Mouse (Mus musculus): ENCODE results near the gene Ddn.

DNA sequence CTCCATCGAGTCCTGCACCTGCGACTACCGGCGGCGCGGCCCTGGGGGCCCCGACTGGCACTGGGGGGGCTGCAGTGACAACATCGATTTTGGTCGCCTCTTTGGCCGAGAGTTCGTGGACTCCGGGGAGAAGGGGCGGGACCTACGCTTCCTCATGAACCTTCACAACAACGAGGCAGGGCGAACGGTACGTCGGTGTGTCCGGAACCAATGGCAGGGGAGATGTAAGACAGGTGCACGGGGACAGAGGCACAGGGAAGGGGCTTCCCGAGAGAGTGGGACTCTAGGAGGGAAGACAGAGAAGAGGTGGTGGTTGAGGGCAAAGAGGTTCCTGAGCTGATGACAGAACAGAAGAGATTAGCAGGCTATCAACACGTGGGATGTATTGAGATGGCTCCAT, 17.5 kb downstream of the Ddn start:
- TF ChIP-seq CTCF (conservative IDR thresholded peaks at IDR 0.05; ENCODE audit: low read length) (no peak), NANOG (IDR thresholded peaks at IDR 0.05; ENCODE audit: borderline replicate concordance, low read length) (no peak), POU5F1 (IDR thresholded peaks at IDR 0.05; ENCODE audit: borderline replicate concordance, low read length) (no peak)
